Mouse (Mus musculus) kidney, adult 2 months (tissue): ENCODE measurements around the gene Atxn10.

ENCODE experiments used
- CTCF ChIP-seq: fragments of 200-500 bp; conservative IDR thresholded peaks from 2 replicates; pipeline ENCODE4 v1.5.1; 2011; ENCODE audit warnings: low read depth, mild to moderate bottlenecking, control low read depth, low read length, moderate library complexity, mixed read lengths; ENCODE audit not compliant: insufficient read depth, insufficient read length
- POLR2A ChIP-seq: fragments of 200-500 bp; IDR thresholded peaks from one replicate; pipeline ENCODE4 v1.6.1; 2011; ENCODE audit warnings: low read depth, low read length, control low read depth

- TF ChIP-seq CTCF (no peak), POLR2A (no peak)
Measured at GRCm38 (mm10) chr15:85424197-85424596, 88.2 kb downstream of the Atxn10 start.
